Mouse (Mus musculus) ovary, adult 2 months (tissue): ENCODE measurements around the gene Dnajc16. TPM values are rescaled to one million over a fixed set of nuclear protein-coding genes. Genes with fewer than 3 reads are reported as not detected.

Experiments
- polyA plus RNA-seq: library from polyadenylated mRNA; depleted of rRNA; stranded (reverse); fragments of >200 nt; gene quantifications from 2 replicates; pipeline ENCODE4 v1.2.3, GENCODE M21; 2012; rRNA removed

Gene Dnajc16
- 14.0 and 14.9 TPM in 2 replicates for polyA plus RNA-seq

DNA sequence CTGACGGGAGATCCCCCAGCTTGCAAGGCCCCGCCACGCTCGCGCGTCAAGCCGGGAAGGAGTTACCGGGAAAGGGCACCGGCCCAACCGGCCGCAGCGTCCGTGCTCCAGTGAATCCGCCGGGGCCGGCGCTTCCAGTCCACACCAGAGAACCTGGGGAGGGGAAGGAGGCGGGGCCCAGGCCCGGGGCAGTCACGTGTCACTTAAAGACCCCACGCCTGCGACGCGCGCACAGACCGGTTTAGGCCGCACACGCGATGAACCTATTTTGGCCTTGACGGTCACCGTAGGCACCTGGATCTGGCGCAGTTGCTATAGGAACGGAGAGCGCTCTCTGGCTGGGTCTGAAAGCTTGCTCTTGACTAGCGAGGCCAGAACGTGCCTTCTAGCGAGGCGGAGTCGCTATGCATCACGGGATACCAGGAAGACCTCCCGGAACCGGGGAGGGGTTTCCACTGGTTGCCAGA, at the start of gene Dnajc16:
Gene Dnajc16 (minus strand): TSS at position 408 of the 467 bp plus-strand sequence.

GRCm38 (mm10) chr4:141826060-141826459, 35.3 kb upstream of the Dnajc16 start, which contains the start of gene Cela2a:
Cela2a (minus strand) TSS chr4:141826160.

GRCm38 (mm10) chr4:141793282-141794151, 2.8 kb upstream of the Dnajc16 start, which contains the start of gene Casp9:
Casp9 (plus strand) TSS chr4:141793612.

DNA sequence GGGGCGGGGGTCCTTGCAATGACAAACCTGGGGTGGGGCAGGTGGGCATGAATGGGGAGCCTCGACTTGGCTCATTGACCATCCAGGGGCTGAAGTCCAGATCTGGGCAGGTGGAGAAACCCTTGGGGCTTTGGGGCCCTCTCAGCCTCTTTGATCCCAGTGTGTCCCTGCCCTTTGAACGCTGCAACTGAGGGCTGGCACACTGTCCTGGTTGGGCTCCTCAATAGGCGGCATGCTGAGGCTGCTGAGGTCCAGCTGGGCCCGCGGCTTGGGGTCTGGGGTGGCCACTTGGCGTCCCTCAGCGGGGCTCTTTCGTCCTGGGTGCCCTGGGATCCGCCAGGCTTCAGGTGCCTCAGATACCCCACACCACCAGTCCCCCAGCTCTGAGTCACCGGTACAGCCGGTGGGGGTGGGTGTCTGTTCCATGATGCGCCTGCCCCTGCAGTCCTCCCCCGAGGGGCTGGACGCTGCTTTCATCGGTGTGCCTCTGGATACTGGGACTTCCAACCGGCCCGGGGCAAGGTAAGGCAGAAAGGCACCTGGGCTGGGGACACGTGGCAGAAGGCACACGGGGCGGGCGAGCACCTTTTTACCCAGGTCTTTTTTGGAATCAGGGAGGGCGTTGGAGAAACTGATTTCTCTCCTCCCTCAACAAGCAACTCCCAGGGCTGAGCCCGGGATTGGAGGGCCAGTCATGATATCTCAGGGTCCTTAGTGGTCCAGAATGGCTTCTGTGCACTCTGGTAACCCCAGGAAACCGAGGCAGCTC, 44.0 kb downstream of the Dnajc16 start, which contains the start of gene Agmat:
Gene Agmat (plus strand): TSS at position 95 of the 769 bp plus-strand sequence.

GRCm38 (mm10) chr4:141722731-141723672, 67.7 kb downstream of the Dnajc16 start, which contains the start of gene Ddi2:
Ddi2 (minus strand) TSS chr4:141723419.

Other genes with a start within 250 kb of the Dnajc16 start
- 38.7 and 43.2 TPM in 2 replicates for gene Fblim1, start 184.8 kb downstream of the Dnajc16 start, polyA plus RNA-seq
- 2.5 and 2.9 TPM in 2 replicates for gene Tmem82, start 172.3 kb downstream of the Dnajc16 start, polyA plus RNA-seq
- 5.1 and 5.5 TPM in 2 replicates for gene Slc25a34, start 167.1 kb downstream of the Dnajc16 start, polyA plus RNA-seq
- gene Plekhm2, start 126.0 kb downstream of the Dnajc16 start, polyA plus RNA-seq: 69.2 and 81.9 TPM in 2 replicates
- gene Rsc1a1, start 105.3 kb downstream of the Dnajc16 start, polyA plus RNA-seq: 10.4 and 14.6 TPM in 2 replicates
- 23.6 and 28.8 TPM in 2 replicates for gene Ddi2, start 67.5 kb downstream of the Dnajc16 start, polyA plus RNA-seq
- gene Agmat, start 44.3 kb downstream of the Dnajc16 start, polyA plus RNA-seq: 0.53 and 0.86 TPM in 2 replicates
- 31.5 and 38.1 TPM in 2 replicates for gene Casp9, start 2.7 kb upstream of the Dnajc16 start, polyA plus RNA-seq
- gene Cela2a, start 35.2 kb upstream of the Dnajc16 start, polyA plus RNA-seq: 6.7 and 13.2 TPM in 2 replicates
- gene Ctrc, start 55.4 kb upstream of the Dnajc16 start, polyA plus RNA-seq: 0.29 and 0.70 TPM in 2 replicates
- gene Efhd2, start 84.0 kb upstream of the Dnajc16 start, polyA plus RNA-seq: 83.2 and 92.9 TPM in 2 replicates
- 2.4 and 2.7 TPM in 2 replicates for gene Fhad1, start 224.2 kb upstream of the Dnajc16 start, polyA plus RNA-seq